Mouse (Mus musculus) limb, embryonic 15.5 days (tissue): ENCODE data around the gene Fnbp1. TPM values are rescaled to one million over a fixed set of nuclear protein-coding genes. Genes with fewer than 3 reads are reported as not detected.

Experiments
- ATAC-seq: fragments of 200-750 bp; cut with Nextera tagmentation; 2 replicates; pipeline ENCODE4 v1.8.0; 2017; ENCODE audit warnings: low read depth, moderate TSS enrichment; ENCODE audit not compliant: insufficient number of reproducible peaks, low FRiP score, low TSS enrichment
- H3K27ac ChIP-seq: fragments of 300-500 bp; sonication (generic); 2 replicates; pipeline ENCODE4 v1.5.1; 2015; ENCODE audit warnings: moderate library complexity, mild to moderate bottlenecking, inconsistent platforms
- H3K27me3 ChIP-seq: fragments of 300-500 bp; sonication (generic); 2 replicates; pipeline ENCODE4 v1.6.1; 2015; ENCODE audit warnings: inconsistent platforms
- H3K36me3 ChIP-seq: fragments of 300-500 bp; sonication (generic); 2 replicates; pipeline ENCODE4 v1.6.1; 2015; ENCODE audit warnings: inconsistent platforms
- H3K4me1 ChIP-seq: fragments of 300-500 bp; sonication (generic); 2 replicates; pipeline ENCODE4 v1.6.1; 2015; ENCODE audit warnings: inconsistent platforms
- H3K4me2 ChIP-seq: fragments of 300-500 bp; sonication (generic); 2 replicates; pipeline ENCODE4 v1.6.1; 2015; ENCODE audit warnings: mild to moderate bottlenecking, inconsistent platforms
- H3K4me3 ChIP-seq: fragments of 300-500 bp; sonication (generic); 2 replicates; pipeline ENCODE4 v1.5.1; 2015; ENCODE audit warnings: mild to moderate bottlenecking, inconsistent platforms
- H3K9ac ChIP-seq: fragments of 300-500 bp; sonication (generic); 2 replicates; pipeline ENCODE4 v1.6.1; 2015; ENCODE audit warnings: inconsistent platforms
- H3K9me3 ChIP-seq: fragments of 300-500 bp; sonication (generic); 2 replicates; pipeline ENCODE4 v1.6.1; 2016; ENCODE audit warnings: inconsistent platforms
- WGBS: fragments of 180-500 bp; shearing (Covaris S2); methylation state at CpG from one replicate; pipeline ENCODE4 v1.1.7; 2015; 5-methylcytosine and 5-hydroxymethylcytosine counted together
- polyA plus RNA-seq: library from polyadenylated mRNA; unstranded; fragments of >200 nt; fragmentation: Nextera tagmentation; extraction: Ambion mirVana; gene quantifications from 2 replicates; pipeline ENCODE4 v1.2.1, GENCODE M21; 2015

Fnbp1 gene
- polyA plus RNA-seq, 1 experiment from 2014 or later: 27.5 TPM

DNA sequence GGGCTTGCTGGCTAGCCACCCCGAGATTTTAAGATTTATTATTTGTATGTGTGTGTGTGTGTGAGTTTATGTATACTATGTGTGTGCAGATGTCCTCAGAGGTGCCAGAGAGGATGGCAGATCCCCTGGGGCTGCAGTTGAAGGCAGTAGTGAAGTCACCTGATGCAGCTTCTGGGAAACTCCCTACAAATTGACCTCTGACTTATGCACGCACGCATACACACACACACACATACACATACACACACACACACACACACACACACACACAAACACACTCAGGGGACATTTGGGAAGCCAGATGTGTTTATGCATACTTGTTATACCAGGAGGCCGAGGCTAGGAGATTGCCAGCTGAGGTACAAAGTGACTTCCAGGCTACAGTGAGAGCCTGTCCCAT, 83.4 kb downstream of the Fnbp1 start:
- Histone ChIP-seq H3K4me3 (no peak overlapping the region), H3K9ac (no peak overlapping the region), H3K27ac (no peak overlapping the region), H3K27me3 (no peaks in the 10 kb centered on the region), H3K4me2 (no peak overlapping the region), H3K9me3 (no peaks in the 10 kb centered on the region; the same call in 1 of the 2 replicates), H3K36me3 (peaks cover 62% of the 10 kb centered on the region), H3K4me1 (no peaks in the 10 kb centered on the region)
- 81% methylated on average over 4 of the region's 4 CpGs for WGBS
- no peak for ATAC-seq

DNA sequence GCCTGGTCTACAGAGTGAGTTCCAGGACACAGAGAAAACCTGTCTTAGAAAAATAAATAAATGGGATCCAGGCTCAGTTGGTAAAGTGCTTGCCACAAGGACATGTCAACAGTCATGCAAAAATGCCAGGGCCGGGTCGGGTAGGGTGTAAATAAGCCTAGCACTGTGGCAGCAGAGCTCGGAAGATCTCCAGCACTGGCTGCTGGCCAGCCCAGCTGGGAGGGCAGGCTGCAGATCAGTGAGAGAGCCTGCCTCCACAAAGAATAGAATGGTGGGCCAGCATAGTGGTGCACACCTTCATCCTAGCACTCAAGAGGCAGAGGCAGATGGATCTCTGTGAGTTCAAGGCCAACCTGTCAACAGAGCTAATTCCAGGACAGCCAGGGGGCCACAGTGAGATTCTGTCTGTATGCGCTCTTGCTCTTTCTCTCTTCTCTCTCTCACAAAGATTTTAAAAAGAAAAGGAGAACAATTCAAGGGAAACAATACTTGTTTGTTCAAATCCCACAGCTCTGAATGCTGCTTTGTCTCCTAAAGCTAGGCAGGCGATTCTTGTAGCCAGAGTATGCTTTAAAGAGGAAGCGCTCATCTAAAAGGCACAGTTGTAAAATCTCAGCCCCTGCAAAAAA, 84.1 kb downstream of the Fnbp1 start:
- ATAC-seq: no peak
- WGBS: 79% methylated on average over 6 of the region's 6 CpGs

DNA sequence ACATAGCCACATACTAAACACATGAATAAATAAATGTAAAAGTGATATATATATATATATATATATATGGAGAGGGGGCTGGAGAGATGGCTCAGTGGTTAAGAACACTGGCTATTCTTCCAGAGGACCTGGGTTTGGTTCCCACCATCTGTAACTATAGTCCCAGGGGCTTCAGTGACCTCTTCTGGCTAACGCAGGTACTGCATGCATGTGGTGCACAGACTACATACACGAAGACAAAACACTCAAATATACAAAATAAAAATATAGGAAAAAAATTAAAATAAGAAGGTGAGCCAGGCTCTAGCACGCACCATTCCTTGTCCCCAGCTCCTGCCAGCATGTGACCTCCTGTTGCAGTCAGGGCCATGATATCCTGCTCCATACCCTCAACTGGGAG, 85.7 kb downstream of the Fnbp1 start:
- Histone ChIP-seq H3K36me3 (peaks cover 76% of the 10 kb centered on the region), H3K27me3 (no peaks in the 10 kb centered on the region), H3K9ac (no peak overlapping the region), H3K4me1 (no peaks in the 10 kb centered on the region), H3K4me2 (no peak overlapping the region), H3K4me3 (no peak overlapping the region), H3K9me3 (no peaks in the 10 kb centered on the region; the same call in 1 of the 2 replicates), H3K27ac (no peak overlapping the region)
- no peak for ATAC-seq
- 97% methylated on average over 3 of the region's 3 CpGs for WGBS

More for the DNA sequence above, 84.1 kb downstream of the Fnbp1 start:
- peaks cover 69% of the 10 kb centered on the region for H3K36me3 ChIP-seq
- H3K27ac ChIP-seq: no peak overlapping the region
- H3K9ac ChIP-seq: no peak overlapping the region
- H3K9me3 ChIP-seq: no peaks in the 10 kb centered on the region; the same call in 1 of the 2 replicates
- no peak overlapping the region for H3K4me2 ChIP-seq
- H3K4me3 ChIP-seq: no peak overlapping the region
- H3K4me1 ChIP-seq: no peaks in the 10 kb centered on the region
- H3K27me3 ChIP-seq: no peaks in the 10 kb centered on the region

DNA sequence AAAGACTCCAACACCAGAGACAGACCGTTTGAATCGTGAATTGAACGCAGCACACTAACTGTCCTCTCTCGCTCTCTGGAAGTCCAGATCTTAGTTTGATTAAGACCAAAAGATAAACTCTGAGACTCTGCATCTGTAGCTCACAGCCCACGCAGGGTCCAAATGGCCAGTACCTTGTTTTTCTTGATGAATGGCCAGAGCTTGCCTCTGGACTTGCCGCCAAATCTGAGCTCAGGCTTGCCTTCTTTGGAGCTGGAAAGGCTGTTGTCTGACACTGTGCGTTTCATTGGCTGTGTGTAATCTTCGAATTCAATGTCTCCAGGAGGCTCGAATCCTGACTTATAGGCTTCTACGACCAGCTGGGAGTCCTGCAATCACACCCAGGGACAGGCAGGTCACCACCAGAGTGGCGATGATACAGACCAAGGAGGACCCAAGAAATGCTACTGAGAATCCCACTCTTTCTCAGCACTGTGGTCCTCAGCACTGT, 87.9 kb downstream of the Fnbp1 start:
- Histone ChIP-seq H3K4me2 (no peak overlapping the region), H3K4me1 (no peaks in the 10 kb centered on the region), H3K36me3 (peaks cover 73% of the 10 kb centered on the region), H3K27ac (no peak overlapping the region), H3K9me3 (no peaks in the 10 kb centered on the region; the same call in 1 of the 2 replicates), H3K27me3 (no peaks in the 10 kb centered on the region), H3K4me3 (no peak overlapping the region), H3K9ac (no peak overlapping the region)
- 93% methylated on average over 11 of the region's 11 CpGs for WGBS
- no peak for ATAC-seq

DNA sequence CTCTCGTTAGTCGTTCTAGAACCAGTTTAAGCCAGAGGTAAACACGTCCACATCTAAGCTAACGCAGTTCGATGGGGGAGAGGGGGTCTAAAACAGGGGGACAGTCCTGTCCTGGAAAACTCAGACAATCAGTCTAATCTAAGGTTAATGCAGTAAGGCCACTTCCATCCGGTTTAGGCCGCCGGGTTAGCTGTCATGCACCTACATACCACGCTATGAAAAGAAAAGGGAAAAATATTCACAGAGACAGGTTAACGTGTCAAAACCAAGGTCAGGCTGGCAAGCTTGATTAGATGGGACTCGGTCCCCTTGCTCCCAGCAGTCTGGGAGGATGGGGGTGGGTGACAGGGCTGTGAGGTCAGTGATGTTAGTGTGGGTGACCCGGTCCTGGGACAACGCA, 88.4 kb downstream of the Fnbp1 start:
- no peak for ATAC-seq
- Histone ChIP-seq H3K27ac (no peak overlapping the region), H3K4me3 (no peak overlapping the region), H3K36me3 (peaks cover 69% of the 10 kb centered on the region), H3K4me1 (no peaks in the 10 kb centered on the region), H3K9ac (no peak overlapping the region), H3K9me3 (no peaks in the 10 kb centered on the region; the same call in 1 of the 2 replicates), H3K27me3 (no peaks in the 10 kb centered on the region), H3K4me2 (no peak overlapping the region)
- 93% methylated on average over 13 of the region's 13 CpGs for WGBS

DNA sequence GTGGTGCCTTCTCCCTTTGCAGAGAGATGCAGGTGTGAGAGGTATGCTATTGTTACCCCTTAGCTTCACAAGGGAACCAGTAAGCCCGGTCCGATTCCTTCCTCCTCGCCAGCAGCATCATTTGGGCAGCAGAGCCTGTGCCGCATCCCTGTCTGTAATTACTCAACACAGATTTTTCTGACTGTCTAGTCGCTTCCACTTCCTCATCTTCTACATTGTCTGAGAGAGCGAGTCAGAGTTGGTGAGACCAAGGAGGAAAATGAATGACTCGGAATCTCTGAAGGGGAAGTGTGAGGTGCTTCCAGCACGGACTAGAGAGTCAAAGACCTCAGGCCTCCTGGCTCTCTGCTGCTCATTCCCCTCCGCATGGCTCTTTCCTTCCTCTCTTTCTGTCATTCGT, 89.4 kb downstream of the Fnbp1 start:
- H3K4me3 ChIP-seq: no peak overlapping the region
- no peak for ATAC-seq
- no peak overlapping the region for H3K9ac ChIP-seq
- H3K27ac ChIP-seq: no peak overlapping the region
- peaks cover 65% of the 10 kb centered on the region for H3K36me3 ChIP-seq
- 85% methylated on average over 10 of the region's 10 CpGs for WGBS
- no peaks in the 10 kb centered on the region for H3K27me3 ChIP-seq
- H3K4me2 ChIP-seq: no peak overlapping the region
- H3K9me3 ChIP-seq: no peaks in the 10 kb centered on the region; the same call in 1 of the 2 replicates
- H3K4me1 ChIP-seq: no peaks in the 10 kb centered on the region

DNA sequence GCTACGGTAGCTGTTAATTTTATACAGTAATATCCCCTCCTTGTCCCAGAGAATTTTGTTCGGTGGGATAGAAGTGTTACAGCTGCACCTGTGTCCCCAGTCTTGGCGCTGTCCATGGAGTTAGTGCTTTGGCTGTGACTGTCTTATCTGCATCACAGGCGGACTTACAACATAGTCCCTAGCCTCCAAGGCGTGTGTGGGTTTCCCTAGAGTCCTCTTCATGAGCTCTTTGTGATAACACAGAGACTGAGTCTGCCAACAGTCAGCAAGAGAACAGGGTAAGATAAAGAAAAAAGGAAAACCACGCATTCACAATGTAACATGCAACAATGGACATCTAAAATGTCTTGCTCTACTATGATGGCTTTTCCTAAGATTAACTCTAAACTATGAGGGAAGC, 93.8 kb downstream of the Fnbp1 start:
- H3K4me3 ChIP-seq: no peak overlapping the region
- no peak overlapping the region for H3K27ac ChIP-seq
- H3K9me3 ChIP-seq: no peaks in the 10 kb centered on the region
- H3K9ac ChIP-seq: no peak overlapping the region
- no peak overlapping the region for H3K4me2 ChIP-seq
- no peaks in the 10 kb centered on the region for H3K4me1 ChIP-seq
- WGBS: 83% methylated on average over 6 of the region's 6 CpGs
- peaks cover 43% of the 10 kb centered on the region for H3K36me3 ChIP-seq
- H3K27me3 ChIP-seq: no peaks in the 10 kb centered on the region
- ATAC-seq: no peak

DNA sequence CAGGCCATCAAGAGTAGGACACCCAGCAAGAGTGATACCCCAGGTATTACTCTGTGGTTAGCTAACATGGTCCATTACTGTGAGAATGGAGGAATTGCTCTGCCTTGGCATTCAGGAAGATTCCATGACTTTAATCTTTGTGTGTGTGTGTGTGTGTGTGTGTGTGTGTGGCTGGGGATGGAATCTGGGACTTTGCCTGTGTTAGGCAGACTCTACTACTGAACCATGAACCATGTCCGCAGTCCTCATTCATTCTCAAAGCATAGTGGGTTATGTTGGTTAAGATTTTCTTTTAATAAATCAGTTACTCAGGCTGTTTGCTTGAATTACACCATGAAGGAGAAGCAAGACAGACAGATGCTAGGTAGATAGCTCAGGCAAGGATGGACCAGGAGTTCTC, 98.0 kb downstream of the Fnbp1 start:
- no peak for ATAC-seq
- Histone ChIP-seq H3K9me3 (no peaks in the 10 kb centered on the region), H3K36me3 (peaks cover 48% of the 10 kb centered on the region), H3K4me2 (no peak overlapping the region), H3K4me1 (no peaks in the 10 kb centered on the region), H3K4me3 (no peak overlapping the region), H3K27ac (no peak overlapping the region), H3K27me3 (no peaks in the 10 kb centered on the region), H3K9ac (no peak overlapping the region)
- 95% methylated on average over 1 of the region's 1 CpGs for WGBS

DNA sequence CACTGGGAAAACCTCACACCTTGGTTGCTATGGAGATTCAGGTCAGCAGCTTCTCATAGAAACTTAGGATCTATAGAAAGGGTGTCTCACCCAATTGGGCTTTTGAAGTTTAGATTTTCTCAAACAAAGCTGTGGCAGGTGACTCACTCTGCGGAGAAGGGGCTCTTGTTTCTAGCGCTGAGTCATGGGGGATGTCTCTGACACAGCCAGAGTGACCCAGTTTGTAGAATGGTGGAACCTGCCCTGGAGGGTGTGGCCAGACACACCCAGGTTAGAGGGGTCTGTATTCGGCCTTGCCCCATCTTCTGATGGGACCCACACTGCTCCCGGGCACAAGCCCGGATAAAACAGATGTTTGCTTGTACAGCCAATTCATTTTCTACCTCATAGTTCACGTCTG, 98.9 kb downstream of the Fnbp1 start:
- H3K36me3 ChIP-seq: peaks cover 55% of the 10 kb centered on the region
- H3K27me3 ChIP-seq: no peaks in the 10 kb centered on the region
- 82% methylated on average over 6 of the region's 6 CpGs for WGBS
- H3K9ac ChIP-seq: no peak overlapping the region
- H3K27ac ChIP-seq: no peak overlapping the region
- no peaks in the 10 kb centered on the region for H3K9me3 ChIP-seq
- H3K4me2 ChIP-seq: no peak overlapping the region
- ATAC-seq: no peak
- no peaks in the 10 kb centered on the region for H3K4me1 ChIP-seq
- H3K4me3 ChIP-seq: no peak overlapping the region

DNA sequence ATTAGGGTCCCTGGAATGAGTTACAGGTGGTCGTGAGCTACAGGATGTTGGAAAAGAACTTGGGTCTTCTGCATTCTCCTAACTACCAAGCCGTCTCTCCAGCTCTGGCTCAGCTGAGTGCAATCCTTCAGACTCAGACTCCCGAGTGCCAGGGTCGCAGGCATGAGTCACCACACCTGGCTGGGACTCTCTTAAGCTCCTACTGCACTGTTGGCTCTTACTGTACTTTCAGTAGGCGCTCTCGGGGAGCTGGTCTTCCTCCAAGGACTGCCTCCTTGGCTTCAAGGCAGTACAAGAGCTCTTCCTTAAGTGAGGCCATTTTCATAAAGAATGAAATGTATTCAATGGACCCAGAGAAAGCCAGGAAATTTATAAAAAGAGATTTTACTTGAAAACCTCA, 100.4 kb downstream of the Fnbp1 start:
- H3K36me3 ChIP-seq: peaks cover 57% of the 10 kb centered on the region
- ATAC-seq: no peak
- H3K9ac ChIP-seq: no peak overlapping the region
- H3K27ac ChIP-seq: no peak overlapping the region
- 76% methylated on average over 6 of the region's 6 CpGs for WGBS
- H3K4me3 ChIP-seq: no peak overlapping the region
- no peaks in the 10 kb centered on the region for H3K27me3 ChIP-seq
- H3K4me1 ChIP-seq: no peaks in the 10 kb centered on the region
- no peak overlapping the region for H3K4me2 ChIP-seq
- no peaks in the 10 kb centered on the region for H3K9me3 ChIP-seq

DNA sequence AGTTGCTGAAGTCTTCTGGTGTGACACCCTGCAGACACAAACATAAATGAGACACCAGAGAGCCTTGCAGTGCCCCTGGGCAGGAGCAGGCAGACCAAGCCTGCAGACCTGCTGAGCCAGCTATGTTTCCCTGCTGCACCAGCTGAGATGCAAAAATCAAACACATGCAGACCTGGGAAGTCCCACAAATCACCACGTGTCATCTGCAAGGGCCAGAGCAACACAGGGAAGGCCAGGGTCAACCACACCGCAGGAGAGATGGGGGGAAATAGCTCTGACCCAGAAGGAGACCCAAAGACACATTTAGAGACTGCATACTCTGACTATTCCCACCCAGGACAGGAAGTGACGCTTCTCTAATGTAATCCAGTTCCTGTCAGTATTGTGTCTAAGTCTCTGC, 101.3 kb downstream of the Fnbp1 start:
- Histone ChIP-seq H3K4me1 (no peaks in the 10 kb centered on the region), H3K4me2 (no peak overlapping the region), H3K9me3 (no peaks in the 10 kb centered on the region), H3K27me3 (no peaks in the 10 kb centered on the region), H3K27ac (no peak overlapping the region), H3K4me3 (no peak overlapping the region), H3K9ac (no peak overlapping the region), H3K36me3 (peaks cover 59% of the 10 kb centered on the region)
- ATAC-seq: no peak
- WGBS: 85% methylated on average over 3 of the region's 3 CpGs

DNA sequence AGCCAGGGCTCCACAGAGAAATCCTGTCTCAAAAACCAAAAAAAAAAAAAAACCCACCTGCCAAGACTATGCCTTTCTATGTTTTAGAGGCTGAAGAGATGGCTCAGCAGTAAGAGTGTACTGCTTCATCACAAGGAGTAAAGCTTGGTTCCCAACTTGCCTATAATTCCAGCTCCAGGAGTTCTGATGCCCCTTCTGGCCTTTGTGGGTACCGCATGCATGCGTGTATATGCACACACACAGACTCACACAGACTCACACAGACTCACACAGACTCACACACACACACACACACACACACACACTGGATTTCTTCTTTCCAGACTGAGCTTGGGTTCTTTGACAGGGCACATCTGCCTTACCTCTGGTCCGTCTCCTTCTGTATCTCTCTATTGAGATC, 101.8 kb downstream of the Fnbp1 start:
- Histone ChIP-seq H3K4me1 (no peaks in the 10 kb centered on the region), H3K9ac (no peak overlapping the region), H3K27ac (no peak overlapping the region), H3K9me3 (no peaks in the 10 kb centered on the region), H3K4me2 (no peak overlapping the region), H3K27me3 (no peaks in the 10 kb centered on the region), H3K36me3 (peaks cover 63% of the 10 kb centered on the region), H3K4me3 (no peak overlapping the region)
- no peak for ATAC-seq
- WGBS: 97% methylated on average over 3 of the region's 3 CpGs

DNA sequence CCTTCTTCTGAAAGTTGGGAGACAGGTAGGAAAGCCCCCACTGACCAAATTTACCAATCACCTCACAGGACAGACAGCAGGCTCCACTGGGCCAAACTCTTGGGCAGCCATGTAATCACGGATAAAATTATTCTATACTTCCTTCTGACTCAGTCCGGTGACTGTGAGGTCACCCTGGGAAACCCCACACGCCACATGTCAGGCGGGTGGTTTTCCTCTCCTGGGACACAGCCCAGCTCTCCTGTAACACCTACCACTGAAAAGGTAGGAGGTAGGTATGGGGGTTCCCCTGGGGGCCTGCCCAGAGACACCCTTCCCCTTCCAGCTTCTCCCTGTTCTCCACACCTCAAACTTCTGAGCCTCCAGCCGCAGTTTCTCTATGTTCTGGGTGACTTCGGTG, 105.0 kb downstream of the Fnbp1 start:
- Histone ChIP-seq H3K27ac (no peak overlapping the region), H3K9ac (no peak overlapping the region), H3K27me3 (no peaks in the 10 kb centered on the region), H3K4me1 (no peaks in the 10 kb centered on the region), H3K4me3 (no peak overlapping the region), H3K9me3 (no peaks in the 10 kb centered on the region), H3K4me2 (no peak overlapping the region), H3K36me3 (peaks cover 78% of the 10 kb centered on the region)
- WGBS: 95% methylated on average over 6 of the region's 6 CpGs
- no peak for ATAC-seq
